Mouse (Mus musculus) mesoderm, embryonic 11.5 days (tissue): ENCODE measurements around the gene Gm4312.
"Not testable (repeated sequence)": the region's sequence is repeated elsewhere in the genome, so short reads cannot be mapped to it uniquely, and the experiment has no call there.

Experiments used
- DNase-seq: peaks from one replicate; pipeline ENCODE4 v3.0.0-alpha.2; 2012; ENCODE audit warnings: low read depth, low spot score

Gm4312 gene

GRCm38 (mm10) chr10:100382460-100382859 is at the start of gene Gm4312:
TSS of gene Gm4312 (minus strand) at chr10:100382560.
- DNase-seq, result not testable (repeated sequence)

GRCm38 (mm10) chr10:100427592-100427991 is 45.2 kb upstream of the Gm4312 start:
- no peak for DNase-seq

- no peak for DNase-seq
Measured at GRCm38 (mm10) chr10:100415566-100415965, 33.2 kb upstream of the Gm4312 start.

GRCm38 (mm10) chr10:100402301-100402700 is 19.9 kb upstream of the Gm4312 start:
- DNase-seq, result not testable (repeated sequence)

GRCm38 (mm10) chr10:100361038-100361437 is 21.3 kb downstream of the Gm4312 start, which contains the start of gene Gm4307:
TSS of gene Gm4307 (plus strand) at chr10:100361338.
- not testable (repeated sequence) for DNase-seq

- DNase-seq, result not testable (repeated sequence)
Measured at GRCm38 (mm10) chr10:100356841-100357240, 25.5 kb downstream of the Gm4312 start.

GRCm38 (mm10) chr10:100350793-100351192 is 31.6 kb downstream of the Gm4312 start, which contains the start of gene Gm4305:
TSS of gene Gm4305 (plus strand) at chr10:100351093.
- not testable (repeated sequence) for DNase-seq

GRCm38 (mm10) chr10:100345672-100346071 is 36.7 kb downstream of the Gm4312 start, which contains the start of gene Gm4303:
TSS of gene Gm4303 (plus strand) at chr10:100345972.
- not testable (repeated sequence) for DNase-seq

GRCm38 (mm10) chr10:100340536-100340935 is 41.8 kb downstream of the Gm4312 start, which contains the start of gene Gm4302:
TSS of gene Gm4302 (plus strand) at chr10:100340836.
- not testable (repeated sequence) for DNase-seq

GRCm38 (mm10) chr10:100335376-100335775 is 47.0 kb downstream of the Gm4312 start, which contains the start of gene Gm4301:
TSS of gene Gm4301 (plus strand) at chr10:100335676.
- DNase-seq, result not testable (repeated sequence)
